Mouse (Mus musculus): ENCODE measurements at regions not wholly inside any gene's neighbourhood (a gene's known extent, or its start where the extent isn't known, plus 50 kb on each side); places are given as distances from the start of the nearest gene placed in this dataset.

GRCm38 (mm10) chr15:63006471-63007228 lies 838.3 kb downstream of the Gsdmc2 start:
- Histone ChIP-seq H3K27ac (replicated peaks) (no peak overlapping the region), H3K4me1 (no peaks in the 10 kb centered on the region), H3K9me3 (no peaks in the 10 kb centered on the region), H3K4me3 (no peak overlapping the region), H3K36me3 (no peaks in the 10 kb centered on the region), H3K27me3 (no peaks in the 10 kb centered on the region), H3K4me2 (replicated peaks) (no peak overlapping the region), H3K9ac (replicated peaks) (no peak overlapping the region)
- 91% methylated on average over 14 of the region's 14 CpGs for WGBS
- ATAC-seq (replicated peaks), result no peak

GRCm38 (mm10) chr15:62994691-62995090 lies 850.3 kb downstream of the Gsdmc2 start:
- no peak overlapping the region for H3K27ac ChIP-seq (replicated peaks)
- no peak overlapping the region for H3K4me2 ChIP-seq (replicated peaks)
- H3K9me3 ChIP-seq, result no peaks in the 10 kb centered on the region
- no peaks in the 10 kb centered on the region for H3K36me3 ChIP-seq
- no peaks in the 10 kb centered on the region for H3K27me3 ChIP-seq
- no peak overlapping the region for H3K9ac ChIP-seq (replicated peaks)
- no peaks in the 10 kb centered on the region for H3K4me1 ChIP-seq
- no peak for ATAC-seq (replicated peaks)
- H3K4me3 ChIP-seq, result no peak overlapping the region
- 82% methylated on average over 2 of the region's 2 CpGs for WGBS

- Histone ChIP-seq H3K4me1 (no peaks in the 10 kb centered on the region), H3K9ac (replicated peaks) (no peak overlapping the region), H3K9me3 (no peaks in the 10 kb centered on the region), H3K27me3 (no peaks in the 10 kb centered on the region), H3K4me2 (replicated peaks) (no peak overlapping the region), H3K4me3 (no peak overlapping the region), H3K27ac (replicated peaks) (no peak overlapping the region), H3K36me3 (no peaks in the 10 kb centered on the region)
- ATAC-seq (replicated peaks), result no peak
- 82% methylated on average over 4 of the region's 4 CpGs for WGBS
Observed at GRCm38 (mm10) chr15:62986871-62987270, 858.1 kb downstream of the Gsdmc2 start.

- H3K4me1 ChIP-seq, result no peaks in the 10 kb centered on the region
- H3K9me3 ChIP-seq, result no peaks in the 10 kb centered on the region
- no peak overlapping the region for H3K4me3 ChIP-seq
- H3K4me2 ChIP-seq (replicated peaks), result no peak overlapping the region
- no peak overlapping the region for H3K27ac ChIP-seq (replicated peaks)
- WGBS, result 83% methylated on average over 7 of the region's 7 CpGs
- H3K27me3 ChIP-seq, result no peaks in the 10 kb centered on the region
- H3K36me3 ChIP-seq, result no peaks in the 10 kb centered on the region
- ATAC-seq (replicated peaks), result no peak
- no peak overlapping the region for H3K9ac ChIP-seq (replicated peaks)
Observed at GRCm38 (mm10) chr15:62986147-62986546, 858.8 kb downstream of the Gsdmc2 start.

- no peaks in the 10 kb centered on the region for H3K27me3 ChIP-seq
- H3K4me1 ChIP-seq, result no peaks in the 10 kb centered on the region
- H3K9me3 ChIP-seq, result no peaks in the 10 kb centered on the region
- no peak overlapping the region for H3K4me2 ChIP-seq (replicated peaks)
- no peak for ATAC-seq (replicated peaks)
- H3K4me3 ChIP-seq, result no peak overlapping the region
- H3K36me3 ChIP-seq, result no peaks in the 10 kb centered on the region
- no peak overlapping the region for H3K9ac ChIP-seq (replicated peaks)
- WGBS, result 90% methylated on average over 2 of the region's 2 CpGs
- no peak overlapping the region for H3K27ac ChIP-seq (replicated peaks)
Observed at GRCm38 (mm10) chr15:62970566-62970965, 874.4 kb downstream of the Gsdmc2 start.

- Histone ChIP-seq H3K9ac (replicated peaks) (no peak overlapping the region), H3K27ac (replicated peaks) (no peak overlapping the region), H3K36me3 (no peaks in the 10 kb centered on the region), H3K4me2 (replicated peaks) (no peak overlapping the region), H3K27me3 (no peaks in the 10 kb centered on the region), H3K4me1 (no peaks in the 10 kb centered on the region), H3K9me3 (no peaks in the 10 kb centered on the region), H3K4me3 (no peak overlapping the region)
- 78% methylated on average over 5 of the region's 5 CpGs for WGBS
- no peak for ATAC-seq (replicated peaks)
Observed at GRCm38 (mm10) chr15:62962681-62963080, 882.3 kb downstream of the Gsdmc2 start.

GRCm38 (mm10) chr15:62960623-62961022 lies 884.4 kb downstream of the Gsdmc2 start:
- Histone ChIP-seq H3K9ac (replicated peaks) (no peak overlapping the region), H3K4me3 (no peak overlapping the region), H3K27me3 (no peaks in the 10 kb centered on the region), H3K4me2 (replicated peaks) (no peak overlapping the region), H3K36me3 (no peaks in the 10 kb centered on the region), H3K27ac (replicated peaks) (no peak overlapping the region), H3K9me3 (no peaks in the 10 kb centered on the region), H3K4me1 (no peaks in the 10 kb centered on the region)
- WGBS, result 100% methylated on average over 1 of the region's 1 CpGs
- no peak for ATAC-seq (replicated peaks)

GRCm38 (mm10) chr15:62958506-62959330 lies 886.3 kb downstream of the Gsdmc2 start:
- H3K9ac ChIP-seq (replicated peaks), result no peak overlapping the region
- no peak overlapping the region for H3K4me2 ChIP-seq (replicated peaks)
- 98% methylated on average over 2 of the region's 2 CpGs for WGBS
- H3K4me3 ChIP-seq, result no peak overlapping the region
- no peaks in the 10 kb centered on the region for H3K27me3 ChIP-seq
- H3K4me1 ChIP-seq, result 0 out of 2 replicates have a peak, but pooled peaks cover 5% of the 10 kb centered on the region
- no peaks in the 10 kb centered on the region for H3K36me3 ChIP-seq
- H3K27ac ChIP-seq (replicated peaks), result no peak overlapping the region
- no peak for ATAC-seq (replicated peaks)
- H3K9me3 ChIP-seq, result no peaks in the 10 kb centered on the region

- Histone ChIP-seq H3K36me3 (no peaks in the 10 kb centered on the region), H3K9me3 (no peaks in the 10 kb centered on the region), H3K27ac (replicated peaks) (no peak overlapping the region), H3K4me3 (no peak overlapping the region), H3K9ac (replicated peaks) (no peak overlapping the region), H3K4me1 (peaks cover 8% of the 10 kb centered on the region; the same call in 1 of the 2 replicates), H3K4me2 (replicated peaks) (no peak overlapping the region), H3K27me3 (no peaks in the 10 kb centered on the region)
- WGBS, result 68% methylated on average over 1 of the region's 1 CpGs
- ATAC-seq (replicated peaks), result 0 out of 2 replicates have a peak, but pooled peaks have one; percentile 46
Observed at GRCm38 (mm10) chr15:62954889-62955288, 890.1 kb downstream of the Gsdmc2 start.

- 74% methylated on average over 9 of the region's 9 CpGs for WGBS
- ATAC-seq (replicated peaks), result no peak
- Histone ChIP-seq H3K27ac (replicated peaks) (no peak overlapping the region), H3K4me3 (no peak overlapping the region), H3K4me2 (replicated peaks) (no peak overlapping the region), H3K27me3 (no peaks in the 10 kb centered on the region), H3K36me3 (no peaks in the 10 kb centered on the region), H3K4me1 (peaks cover 8% of the 10 kb centered on the region; the same call in 1 of the 2 replicates), H3K9me3 (no peaks in the 10 kb centered on the region), H3K9ac (replicated peaks) (no peak overlapping the region)
Observed at GRCm38 (mm10) chr15:62954322-62954820, 890.6 kb downstream of the Gsdmc2 start.

- H3K27me3 ChIP-seq, result no peaks in the 10 kb centered on the region
- ATAC-seq (replicated peaks), result peak; percentile 81; the same call in 1 of the 2 replicates
- H3K4me2 ChIP-seq (replicated peaks), result no peak overlapping the region
- H3K4me3 ChIP-seq, result no peak overlapping the region
- WGBS, result 63% methylated on average over 6 of the region's 6 CpGs
- H3K36me3 ChIP-seq, result no peaks in the 10 kb centered on the region
- no peak overlapping the region for H3K9ac ChIP-seq (replicated peaks)
- no peaks in the 10 kb centered on the region for H3K9me3 ChIP-seq
- peak overlapping the region; percentile 61; the same call in 1 of the 2 replicates for H3K27ac ChIP-seq (replicated peaks)
- peaks cover 8% of the 10 kb centered on the region; the same call in 1 of the 2 replicates for H3K4me1 ChIP-seq
Observed at GRCm38 (mm10) chr15:62953215-62953941, 891.6 kb downstream of the Gsdmc2 start.

All from forebrain, embryonic 15.5 days (tissue).